Mouse (Mus musculus): Measurements from ENCODE around the gene Ccdc97.

Ccdc97 gene

GRCm38 (mm10) chr7:25719761-25720610, 1.1 kb upstream of the Ccdc97 start:
- 53% methylated on average over 10 of the region's 10 CpGs for WGBS

- WGBS: 89% methylated on average over 3 of the region's 3 CpGs
Observed at GRCm38 (mm10) chr7:25717478-25717877, 1.4 kb downstream of the Ccdc97 start.

- 93% methylated on average over 22 of the region's 22 CpGs for WGBS
Observed at GRCm38 (mm10) chr7:25715731-25716271, 3.1 kb downstream of the Ccdc97 start.

GRCm38 (mm10) chr7:25714581-25714980, 4.3 kb downstream of the Ccdc97 start:
- WGBS: 88% methylated on average over 8 of the region's 8 CpGs

GRCm38 (mm10) chr7:25712801-25713200, 6.1 kb downstream of the Ccdc97 start:
- WGBS: 87% methylated on average over 9 of the region's 9 CpGs

GRCm38 (mm10) chr7:25711731-25712197, 7.1 kb downstream of the Ccdc97 start:
- WGBS: 32% methylated on average over 7 of the region's 7 CpGs

- WGBS: 71% methylated on average over 5 of the region's 5 CpGs
Observed at GRCm38 (mm10) chr7:25711165-25711564, 7.7 kb downstream of the Ccdc97 start.

- 8% methylated on average over 7 of the region's 7 CpGs for WGBS
Observed at GRCm38 (mm10) chr7:25710519-25711130, 8.3 kb downstream of the Ccdc97 start.

- WGBS: 11% methylated on average over 12 of the region's 12 CpGs
Observed at GRCm38 (mm10) chr7:25709961-25710360, 8.9 kb downstream of the Ccdc97 start.

- WGBS: 61% methylated on average over 15 of the region's 15 CpGs
Observed at GRCm38 (mm10) chr7:25707581-25708292, 11.2 kb downstream of the Ccdc97 start.

GRCm38 (mm10) chr7:25706578-25707170, 12.2 kb downstream of the Ccdc97 start:
- WGBS: 55% methylated on average over 7 of the region's 7 CpGs

- WGBS: 27% methylated on average over 6 of the region's 6 CpGs
Observed at GRCm38 (mm10) chr7:25705801-25706251, 13.1 kb downstream of the Ccdc97 start.

GRCm38 (mm10) chr7:25704716-25705364, 14.0 kb downstream of the Ccdc97 start:
- 17% methylated on average over 37 of the region's 37 CpGs for WGBS

- 43% methylated on average over 10 of the region's 10 CpGs for WGBS
Observed at GRCm38 (mm10) chr7:25703793-25704494, 14.9 kb downstream of the Ccdc97 start.

- WGBS: 97% methylated on average over 2 of the region's 2 CpGs
Observed at GRCm38 (mm10) chr7:25702350-25702749, 16.5 kb downstream of the Ccdc97 start.

- 79% methylated on average over 12 of the region's 12 CpGs for whole genome bisulfite sequencing
Observed at GRCm38 (mm10) chr7:25700732-25701131, 18.2 kb downstream of the Ccdc97 start.

- WGBS: 61% methylated on average over 13 of the region's 13 CpGs
Observed at GRCm38 (mm10) chr7:25699851-25700250, 19.0 kb downstream of the Ccdc97 start.

- 56% methylated on average over 8 of the region's 8 CpGs for WGBS
Observed at GRCm38 (mm10) chr7:25694104-25694503, 24.8 kb downstream of the Ccdc97 start.

- WGBS: 46% methylated on average over 5 of the region's 5 CpGs
Observed at GRCm38 (mm10) chr7:25690051-25690450, 28.8 kb downstream of the Ccdc97 start.

- 20% methylated on average over 12 of the region's 12 CpGs for WGBS
Observed at GRCm38 (mm10) chr7:25689603-25690021, 29.3 kb downstream of the Ccdc97 start.

Data from cerebral cortex, adult 2 months (tissue).